Mouse (Mus musculus) limb, embryonic 10.5 days (tissue): ENCODE measurements around the gene Rai2. TPM values are rescaled to one million over a fixed set of nuclear protein-coding genes. Genes with fewer than 3 reads are reported as not detected.
"Not testable (repeated sequence)": the region's sequence is repeated elsewhere in the genome, so short reads cannot be mapped to it uniquely, and the experiment has no call there.

Experiments
- DNase-seq: peaks from one replicate; pipeline ENCODE4 v3.0.0-alpha.2; 2017; ENCODE audit warnings: low spot score
- H3K27ac ChIP-seq: fragments of 300-500 bp; sonication (generic); 2 replicates; pipeline ENCODE4 v1.5.1; 2016; ENCODE audit warnings: mild to moderate bottlenecking
- H3K27me3 ChIP-seq: fragments of 300-500 bp; sonication (generic); 2 replicates; pipeline ENCODE4 v1.6.1; 2016; ENCODE audit warnings: low read depth, mild to moderate bottlenecking; ENCODE audit not compliant: poor library complexity, severe bottlenecking
- H3K36me3 ChIP-seq: fragments of 300-500 bp; sonication (generic); 2 replicates; pipeline ENCODE4 v1.6.1; 2016; ENCODE audit warnings: mild to moderate bottlenecking, moderate library complexity
- H3K4me1 ChIP-seq: fragments of 300-500 bp; sonication (generic); 2 replicates; pipeline ENCODE4 v1.6.1; 2016
- H3K4me3 ChIP-seq: fragments of 300-500 bp; sonication (generic); 2 replicates; pipeline ENCODE4 v1.5.1; 2016; ENCODE audit warnings: mild to moderate bottlenecking, moderate library complexity
- H3K9me3 ChIP-seq: fragments of 300-500 bp; sonication (generic); replicated peaks from 2 replicates; pipeline ENCODE4 v1.6.1; 2016; ENCODE audit warnings: mild to moderate bottlenecking
- WGBS: fragments of 180-500 bp; shearing (Covaris S2); methylation state at CpG from one replicate; pipeline ENCODE4 v1.1.7; 2016; 5-methylcytosine and 5-hydroxymethylcytosine counted together
- polyA plus RNA-seq: library from polyadenylated mRNA; unstranded; fragments of >200 nt; fragmentation: Nextera tagmentation; extraction: Ambion mirVana; gene quantifications from 2 replicates; pipeline ENCODE4 v1.2.1, GENCODE M21; 2016

Gene Rai2
- polyA plus RNA-seq, 1 experiment from 2014 or later: 0.34 TPM

DNA sequence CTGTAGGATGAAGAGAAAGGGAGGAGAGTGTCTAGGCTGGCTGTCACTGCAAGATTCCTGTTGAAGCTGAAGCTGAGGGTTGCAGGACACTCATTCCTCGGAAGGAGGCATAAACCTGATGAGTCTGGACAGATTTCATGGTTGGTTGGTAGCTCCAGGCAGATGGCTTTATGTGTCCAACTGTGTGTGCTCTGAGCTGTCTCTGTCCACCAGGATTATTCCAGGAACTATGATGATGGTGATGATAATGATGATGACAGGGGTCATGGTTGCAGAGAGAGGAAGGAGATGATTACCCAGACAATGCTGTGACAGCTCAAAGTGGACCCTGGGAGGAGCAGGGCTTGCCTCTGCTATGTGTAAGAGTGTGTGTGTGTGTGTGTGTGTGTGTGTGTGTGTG lies 22.5 kb downstream of the Rai2 start:
- no peak for DNase-seq
- Histone ChIP-seq H3K9me3 (no peaks in the 10 kb centered on the region), H3K27me3 (peaks cover 96% of the 10 kb centered on the region), H3K27ac (no peak overlapping the region), H3K4me1 (no peaks in the 10 kb centered on the region), H3K4me3 (no peak overlapping the region), H3K36me3 (no peaks in the 10 kb centered on the region)
- 78% methylated on average over 1 of the region's 1 CpGs for WGBS

DNA sequence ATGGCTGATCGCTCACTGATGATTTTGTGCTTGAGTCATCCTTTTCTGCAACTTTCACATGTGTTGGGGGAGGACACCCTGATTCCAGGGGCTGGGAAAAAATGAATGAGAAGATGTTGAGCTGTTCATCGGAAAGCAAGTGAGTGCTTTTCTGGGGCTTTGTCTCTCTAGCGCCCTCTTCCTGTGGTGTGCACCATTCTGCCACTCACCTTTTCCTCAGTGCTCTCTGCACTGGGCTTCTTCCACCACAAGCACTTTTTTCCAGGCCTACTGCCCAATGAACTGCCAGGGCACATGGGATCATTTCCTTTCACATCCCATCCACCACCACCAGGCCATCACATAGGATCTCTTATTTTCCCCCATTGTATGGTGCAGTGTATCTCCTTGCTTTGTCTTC lies 26.2 kb downstream of the Rai2 start:
- Histone ChIP-seq H3K27ac (no peak overlapping the region), H3K36me3 (no peaks in the 10 kb centered on the region), H3K9me3 (no peaks in the 10 kb centered on the region), H3K4me3 (no peak overlapping the region), H3K4me1 (no peaks in the 10 kb centered on the region), H3K27me3 (peaks cover 96% of the 10 kb centered on the region)
- DNase-seq: no peak
- 64% methylated on average over 3 of the region's 3 CpGs for WGBS

GRCm38 (mm10) chrX:161745296-161745695 lies 28.4 kb downstream of the Rai2 start:
- peaks cover 96% of the 10 kb centered on the region for H3K27me3 ChIP-seq
- 91% methylated on average over 3 of the region's 3 CpGs for WGBS
- H3K9me3 ChIP-seq: no peaks in the 10 kb centered on the region
- H3K4me1 ChIP-seq: no peaks in the 10 kb centered on the region
- no peak overlapping the region for H3K27ac ChIP-seq
- H3K4me3 ChIP-seq: no peak overlapping the region
- no peak for DNase-seq
- H3K36me3 ChIP-seq: no peaks in the 10 kb centered on the region

- 72% methylated on average over 2 of the region's 2 CpGs for WGBS
- no peak for DNase-seq
- H3K9me3 ChIP-seq: no peaks in the 10 kb centered on the region
- H3K4me1 ChIP-seq: no peaks in the 10 kb centered on the region
- H3K27me3 ChIP-seq: peaks cover 100% of the 10 kb centered on the region
- no peak overlapping the region for H3K4me3 ChIP-seq
- H3K27ac ChIP-seq: no peak overlapping the region
- no peaks in the 10 kb centered on the region for H3K36me3 ChIP-seq
Measured at GRCm38 (mm10) chrX:161747337-161747736, 30.5 kb downstream of the Rai2 start.

DNA sequence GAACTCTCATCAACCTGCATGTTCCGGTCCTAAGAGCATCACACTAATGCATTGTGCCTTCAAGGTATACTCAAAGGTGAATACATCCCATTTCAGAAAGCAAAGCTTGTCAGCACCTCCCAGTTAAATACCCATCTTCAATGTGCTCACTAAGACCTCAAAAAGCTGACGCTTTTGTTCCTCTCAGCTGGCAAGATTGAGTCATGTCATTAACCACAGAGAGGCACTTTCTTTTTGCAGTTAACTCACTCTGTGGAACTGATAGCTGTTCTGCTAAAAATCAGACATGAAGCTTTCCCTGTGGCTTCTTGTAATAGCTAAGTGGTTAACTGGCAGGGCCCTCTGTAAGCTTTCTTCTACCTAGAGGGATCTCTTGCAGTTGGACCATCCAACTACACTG lies 36.6 kb downstream of the Rai2 start:
- H3K36me3 ChIP-seq: no peaks in the 10 kb centered on the region
- H3K27me3 ChIP-seq: peaks cover 100% of the 10 kb centered on the region
- no peaks in the 10 kb centered on the region for H3K9me3 ChIP-seq
- H3K4me1 ChIP-seq: no peaks in the 10 kb centered on the region
- H3K27ac ChIP-seq: no peak overlapping the region
- no peak for DNase-seq
- no peak overlapping the region for H3K4me3 ChIP-seq
- 86% methylated on average over 2 of the region's 2 CpGs for WGBS

DNA sequence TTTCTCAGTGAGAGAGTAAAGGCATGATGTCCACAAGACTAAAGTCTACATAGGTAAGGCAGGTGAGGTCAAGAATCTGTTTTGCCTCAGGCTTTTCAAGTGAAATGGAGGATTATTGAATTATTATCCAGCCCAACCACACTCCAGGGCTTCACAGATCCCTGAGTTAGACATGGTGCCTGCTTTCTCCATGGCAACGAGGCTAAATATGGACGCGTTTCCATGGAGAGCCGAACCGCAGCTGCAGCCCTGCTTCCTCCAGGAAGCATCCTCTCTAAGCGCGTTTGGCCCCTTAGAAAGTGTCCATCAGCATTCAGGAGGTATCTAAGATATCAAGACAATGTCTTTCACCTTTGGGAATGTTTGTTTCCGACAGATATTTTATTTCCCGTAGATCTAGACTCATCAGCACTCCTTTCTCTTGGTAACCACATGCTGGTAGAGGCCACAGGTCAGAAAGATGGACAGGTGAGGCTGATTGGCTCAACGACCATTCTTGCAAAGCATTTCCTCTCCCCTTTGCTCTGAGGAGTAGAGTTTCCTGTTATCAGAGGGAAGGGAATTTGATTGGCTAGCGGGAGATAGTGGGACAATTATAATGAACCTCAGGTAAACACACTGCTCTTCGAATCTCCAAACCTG lies 59.6 kb downstream of the Rai2 start:
- WGBS: 87% methylated on average over 12 of the region's 12 CpGs
- Histone ChIP-seq H3K27ac (no peak overlapping the region), H3K4me1 (no peaks in the 10 kb centered on the region; the same call in 1 of the 2 replicates), H3K9me3 (no peaks in the 10 kb centered on the region), H3K27me3 (peaks cover 97% of the 10 kb centered on the region), H3K36me3 (no peaks in the 10 kb centered on the region), H3K4me3 (no peak overlapping the region)
- no peak for DNase-seq

- 81% methylated on average over 6 of the region's 6 CpGs for WGBS
- H3K27ac ChIP-seq: no peak overlapping the region
Measured at GRCm38 (mm10) chrX:161780321-161781034, 63.6 kb downstream of the Rai2 start.

GRCm38 (mm10) chrX:161790182-161790581 lies 73.3 kb downstream of the Rai2 start:
- whole genome bisulfite sequencing: 26% methylated on average over 6 of the region's 6 CpGs
- Histone ChIP-seq H3K4me3 (no peak overlapping the region), H3K4me1 (no peaks in the 10 kb centered on the region), H3K27me3 (peaks cover 86% of the 10 kb centered on the region), H3K9me3 (no peaks in the 10 kb centered on the region), H3K36me3 (no peaks in the 10 kb centered on the region), H3K27ac (no peak overlapping the region)
- DNase-seq: no peak

More at GRCm38 (mm10) chrX:161780321-161781034, 63.6 kb downstream of the Rai2 start:
- H3K36me3 ChIP-seq: no peaks in the 10 kb centered on the region
- no peak for DNase-seq
- H3K27me3 ChIP-seq: peaks cover 97% of the 10 kb centered on the region
- no peaks in the 10 kb centered on the region for H3K9me3 ChIP-seq
- no peak overlapping the region for H3K4me3 ChIP-seq
- no peaks in the 10 kb centered on the region; the same call in 1 of the 2 replicates for H3K4me1 ChIP-seq

DNA sequence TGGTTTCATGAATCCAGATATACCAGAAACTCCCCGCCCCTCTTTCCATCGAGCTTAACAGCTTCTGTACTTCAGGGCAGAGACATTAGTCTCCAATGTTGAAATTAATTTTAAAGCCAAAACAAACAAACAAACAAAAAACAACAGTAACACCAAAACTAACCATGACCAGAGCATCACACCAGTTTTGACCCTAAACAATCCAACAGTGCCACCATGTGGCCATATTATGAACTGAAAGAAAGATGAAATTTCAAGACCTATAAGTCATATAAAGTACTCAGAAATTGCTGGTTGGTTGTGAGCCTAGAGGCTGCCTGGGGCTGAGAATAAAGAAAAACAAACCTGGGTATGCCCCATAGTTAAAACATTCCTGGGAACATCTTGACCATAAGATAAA lies 109.3 kb downstream of the Rai2 start:
- not testable (repeated sequence) for H3K4me1 ChIP-seq, H3K9me3 ChIP-seq, H3K27ac ChIP-seq, DNase-seq, H3K4me3 ChIP-seq, H3K36me3 ChIP-seq
- H3K27me3 ChIP-seq: peaks cover 61% of the 10 kb centered on the region
- WGBS: 17% methylated on average over 2 of the region's 2 CpGs
